Mouse (Mus musculus) limb, embryonic 14.5 days (tissue): ENCODE measurements at regions not wholly inside any gene's neighbourhood (a gene's known extent, or its start where the extent isn't known, plus 50 kb on each side); places are given as distances from the start of the nearest gene placed in this dataset.

ENCODE experiments used
- ATAC-seq: fragments of 200-750 bp; cut with Nextera tagmentation; 2 replicates; pipeline ENCODE4 v1.8.0; 2017; ENCODE audit warnings: low read depth, moderate number of reproducible peaks, moderate TSS enrichment; ENCODE audit not compliant: low FRiP score
- DNase-seq: peaks from one replicate; pipeline ENCODE4 v3.0.0-alpha.2; 2015; ENCODE audit warnings: low spot score
- H3K27ac ChIP-seq: fragments of 300-500 bp; sonication (generic); replicated peaks from 2 replicates; pipeline ENCODE4 v1.5.1; 2014; ENCODE audit warnings: low read depth, mild to moderate bottlenecking, low read length, moderate library complexity, mixed read lengths
- H3K27me3 ChIP-seq: fragments of 300-500 bp; sonication (generic); 2 replicates; pipeline ENCODE4 v1.6.1; 2014; ENCODE audit warnings: low read length, mixed read lengths; ENCODE audit not compliant: control insufficient read depth, insufficient read depth
- H3K36me3 ChIP-seq: fragments of 300-500 bp; sonication (generic); 2 replicates; pipeline ENCODE4 v1.6.1; 2014; ENCODE audit warnings: mild to moderate bottlenecking, low read length, moderate library complexity, mixed read lengths; ENCODE audit not compliant: control insufficient read depth, insufficient read depth
- H3K4me1 ChIP-seq: fragments of 300-500 bp; sonication (generic); 2 replicates; pipeline ENCODE4 v1.6.1; 2014; ENCODE audit warnings: antibody characterized with exemption, low read length, mixed read lengths; ENCODE audit not compliant: control insufficient read depth, insufficient read depth
- H3K4me2 ChIP-seq: fragments of 300-500 bp; sonication (generic); replicated peaks from 2 replicates; pipeline ENCODE4 v1.6.1; 2014; ENCODE audit warnings: low read depth, mild to moderate bottlenecking, low read length, moderate library complexity; ENCODE audit not compliant: severe bottlenecking
- H3K4me3 ChIP-seq: fragments of 300-500 bp; sonication (generic); replicated peaks from 2 replicates; pipeline ENCODE4 v1.5.1; 2014; ENCODE audit warnings: low read length
- H3K9ac ChIP-seq: fragments of 300-500 bp; sonication (generic); 2 replicates; pipeline ENCODE4 v1.6.1; 2014; ENCODE audit warnings: mild to moderate bottlenecking, low read depth, low read length, moderate library complexity; ENCODE audit not compliant: severe bottlenecking
- H3K9me3 ChIP-seq: fragments of 300-500 bp; sonication (generic); 2 replicates; pipeline ENCODE4 v1.6.1; 2016; ENCODE audit warnings: low read length; ENCODE audit not compliant: control insufficient read depth
- POLR2A ChIP-seq: fragments of 200-500 bp; IDR thresholded peaks from 2 replicates; pipeline ENCODE4 v1.8.0; 2012; ENCODE audit warnings: inconsistent platforms, mild to moderate bottlenecking, moderate library complexity, borderline replicate concordance; ENCODE audit not compliant: insufficient read depth, insufficient read length; ENCODE audit errors: extremely low read depth
- WGBS: fragments of 180-500 bp; shearing (Covaris S2); extraction: QIAGEN DNeasy Blood & Tissue Kit; methylation state at CpG from one replicate; pipeline ENCODE4 v1.1.7; 2014; 5-methylcytosine and 5-hydroxymethylcytosine counted together

GRCm38 (mm10) chr1:77148052-77148451 lies 366.8 kb downstream of the Epha4 start:
- no peak overlapping the region for H3K4me3 ChIP-seq
- DNase-seq (no peak), ATAC-seq (no peak)
- WGBS, result 98% methylated on average over 4 of the region's 4 CpGs
- H3K36me3 ChIP-seq, result no peaks in the 10 kb centered on the region
- TF ChIP-seq POLR2A, result no peak
- H3K9ac ChIP-seq, result no peak overlapping the region
- H3K27me3 ChIP-seq, result no peaks in the 10 kb centered on the region
- H3K4me2 ChIP-seq, result no peak overlapping the region
- no peaks in the 10 kb centered on the region for H3K9me3 ChIP-seq
- no peaks in the 10 kb centered on the region for H3K4me1 ChIP-seq
- H3K27ac ChIP-seq, result no peak overlapping the region

- 80% methylated on average over 4 of the region's 4 CpGs for WGBS
- no peak for TF ChIP-seq POLR2A
Measured at GRCm38 (mm10) chr1:77168316-77168715, 346.6 kb downstream of the Epha4 start.

GRCm38 (mm10) chr1:77172463-77172862 lies 342.4 kb downstream of the Epha4 start:
- Histone ChIP-seq H3K4me1 (no peaks in the 10 kb centered on the region), H3K27me3 (no peaks in the 10 kb centered on the region), H3K9me3 (no peaks in the 10 kb centered on the region), H3K4me3 (no peak overlapping the region), H3K9ac (no peak overlapping the region), H3K36me3 (no peaks in the 10 kb centered on the region), H3K27ac (no peak overlapping the region), H3K4me2 (no peak overlapping the region)
- TF ChIP-seq POLR2A, result no peak
- DNase-seq, result no peak
- 80% methylated on average over 1 of the region's 1 CpGs for WGBS
- no peak for ATAC-seq

More at GRCm38 (mm10) chr1:77168316-77168715, 346.6 kb downstream of the Epha4 start:
- Histone ChIP-seq H3K27ac (no peak overlapping the region), H3K36me3 (no peaks in the 10 kb centered on the region), H3K4me1 (no peaks in the 10 kb centered on the region), H3K9me3 (no peaks in the 10 kb centered on the region), H3K27me3 (no peaks in the 10 kb centered on the region), H3K4me3 (no peak overlapping the region), H3K4me2 (no peak overlapping the region), H3K9ac (no peak overlapping the region)
- DNase-seq, result no peak
- no peak for ATAC-seq

GRCm38 (mm10) chr1:77174801-77175200 lies 340.1 kb downstream of the Epha4 start:
- Histone ChIP-seq H3K27ac (no peak overlapping the region), H3K4me1 (no peaks in the 10 kb centered on the region), H3K36me3 (no peaks in the 10 kb centered on the region), H3K9ac (no peak overlapping the region), H3K9me3 (no peaks in the 10 kb centered on the region), H3K4me2 (no peak overlapping the region), H3K27me3 (no peaks in the 10 kb centered on the region), H3K4me3 (no peak overlapping the region)
- no peak for ATAC-seq
- WGBS, result 66% methylated on average over 4 of the region's 4 CpGs
- DNase-seq, result no peak
- TF ChIP-seq POLR2A, result no peak

- H3K4me3 ChIP-seq, result no peak overlapping the region
- no peaks in the 10 kb centered on the region for H3K4me1 ChIP-seq
- no peak for ATAC-seq
- no peak for DNase-seq
- H3K9me3 ChIP-seq, result no peaks in the 10 kb centered on the region
- no peak overlapping the region for H3K4me2 ChIP-seq
- TF ChIP-seq POLR2A, result no peak
- no peaks in the 10 kb centered on the region for H3K27me3 ChIP-seq
- no peak overlapping the region for H3K9ac ChIP-seq
- no peaks in the 10 kb centered on the region for H3K36me3 ChIP-seq
- 47% methylated on average over 3 of the region's 3 CpGs for WGBS
- no peak overlapping the region for H3K27ac ChIP-seq
Measured at GRCm38 (mm10) chr1:77175214-77175613, 339.7 kb downstream of the Epha4 start.

GRCm38 (mm10) chr1:77176516-77176915 lies 338.4 kb downstream of the Epha4 start:
- 96% methylated on average over 2 of the region's 2 CpGs for WGBS
- Histone ChIP-seq H3K36me3 (no peaks in the 10 kb centered on the region), H3K27me3 (no peaks in the 10 kb centered on the region), H3K4me3 (no peak overlapping the region), H3K9me3 (no peaks in the 10 kb centered on the region), H3K9ac (no peak overlapping the region), H3K4me2 (no peak overlapping the region), H3K27ac (no peak overlapping the region), H3K4me1 (peaks cover 7% of the 10 kb centered on the region; the same call in 1 of the 2 replicates)
- TF ChIP-seq POLR2A, result no peak
- ATAC-seq (no peak), DNase-seq (no peak)
